Mouse (Mus musculus): ENCODE results near the gene Snx29. TPM values are rescaled to one million over a fixed set of nuclear protein-coding genes. Genes with fewer than 3 reads are reported as not detected.

Snx29 gene
- polyA plus RNA-seq, 1 experiment: 15.0 TPM

- Histone ChIP-seq H3K27me3 (ENCODE audit: control insufficient read depth, insufficient read depth, low read length) (no peaks in the 10 kb centered on the region), H3K36me3 (ENCODE audit: control insufficient read depth, insufficient read depth, low read length) (no peaks in the 10 kb centered on the region), H3K4me1 (replicated peaks; ENCODE audit: control insufficient read depth, insufficient read depth, low read length) (no peaks in the 10 kb centered on the region; the same call in 1 of the 2 replicates), H3K4me3 (ENCODE audit: control insufficient read depth, insufficient read depth, low read length) (no peak overlapping the region), H3K27ac (ENCODE audit: control insufficient read depth, insufficient read depth, low read length) (no peak overlapping the region)
- WGBS: 92% methylated on average over 4 of the region's 4 CpGs
- TF ChIP-seq CTCF (IDR thresholded peaks at IDR 0.05; ENCODE audit: borderline replicate concordance, control insufficient read depth, extremely low read depth, insufficient read depth, low read length, poor library complexity): no peak
- TF ChIP-seq POLR2A (IDR thresholded peaks at IDR 0.05; ENCODE audit: control insufficient read depth, extremely low read depth, insufficient read depth, low read length, poor library complexity): no peak
- no peak for DNase-seq
Measured at GRCm38 (mm10) chr16:11449344-11449743, 126.6 kb downstream of the Snx29 start.

GRCm38 (mm10) chr16:11450626-11451025 lies 127.9 kb downstream of the Snx29 start:
- Histone ChIP-seq H3K4me3 (ENCODE audit: control insufficient read depth, insufficient read depth, low read length) (no peak overlapping the region), H3K27ac (ENCODE audit: control insufficient read depth, insufficient read depth, low read length) (no peak overlapping the region), H3K36me3 (ENCODE audit: control insufficient read depth, insufficient read depth, low read length) (no peaks in the 10 kb centered on the region), H3K27me3 (ENCODE audit: control insufficient read depth, insufficient read depth, low read length) (no peaks in the 10 kb centered on the region), H3K4me1 (replicated peaks; ENCODE audit: control insufficient read depth, insufficient read depth, low read length) (peaks cover 3% of the 10 kb centered on the region)
- no peak for DNase-seq
- TF ChIP-seq POLR2A (IDR thresholded peaks at IDR 0.05; ENCODE audit: control insufficient read depth, extremely low read depth, insufficient read depth, low read length, poor library complexity) (no peak), CTCF (IDR thresholded peaks at IDR 0.05; ENCODE audit: borderline replicate concordance, control insufficient read depth, extremely low read depth, insufficient read depth, low read length, poor library complexity) (no peak)
- WGBS: 96% methylated on average over 4 of the region's 4 CpGs

- H3K36me3 ChIP-seq (ENCODE audit: control insufficient read depth, insufficient read depth, low read length): no peaks in the 10 kb centered on the region
- TF ChIP-seq POLR2A (IDR thresholded peaks at IDR 0.05; ENCODE audit: control insufficient read depth, extremely low read depth, insufficient read depth, low read length, poor library complexity): no peak
- TF ChIP-seq CTCF (IDR thresholded peaks at IDR 0.05; ENCODE audit: borderline replicate concordance, control insufficient read depth, extremely low read depth, insufficient read depth, low read length, poor library complexity): no peak
- H3K4me1 ChIP-seq (replicated peaks; ENCODE audit: control insufficient read depth, insufficient read depth, low read length): peaks cover 16% of the 10 kb centered on the region
- no peak for DNase-seq
- no peak overlapping the region for H3K4me3 ChIP-seq (ENCODE audit: control insufficient read depth, insufficient read depth, low read length)
- H3K27ac ChIP-seq (ENCODE audit: control insufficient read depth, insufficient read depth, low read length): no peak overlapping the region
- no peaks in the 10 kb centered on the region for H3K27me3 ChIP-seq (ENCODE audit: control insufficient read depth, insufficient read depth, low read length)
- WGBS: 96% methylated on average over 4 of the region's 4 CpGs
Measured at GRCm38 (mm10) chr16:11454871-11455270, 132.2 kb downstream of the Snx29 start.

GRCm38 (mm10) chr16:11455545-11456140 lies 132.9 kb downstream of the Snx29 start:
- DNase-seq: no peak
- Histone ChIP-seq H3K27ac (ENCODE audit: control insufficient read depth, insufficient read depth, low read length) (peak overlapping the region; percentile 77), H3K36me3 (ENCODE audit: control insufficient read depth, insufficient read depth, low read length) (no peaks in the 10 kb centered on the region), H3K4me3 (ENCODE audit: control insufficient read depth, insufficient read depth, low read length) (no peak overlapping the region), H3K4me1 (replicated peaks; ENCODE audit: control insufficient read depth, insufficient read depth, low read length) (peaks cover 17% of the 10 kb centered on the region), H3K27me3 (ENCODE audit: control insufficient read depth, insufficient read depth, low read length) (no peaks in the 10 kb centered on the region)
- 72% methylated on average over 5 of the region's 5 CpGs for WGBS
- 0 out of 2 replicates have a peak, but pooled peaks have one; percentile 15 for TF ChIP-seq CTCF (IDR thresholded peaks at IDR 0.05; ENCODE audit: borderline replicate concordance, control insufficient read depth, extremely low read depth, insufficient read depth, low read length, poor library complexity)
- no peak for TF ChIP-seq POLR2A (IDR thresholded peaks at IDR 0.05; ENCODE audit: control insufficient read depth, extremely low read depth, insufficient read depth, low read length, poor library complexity)

GRCm38 (mm10) chr16:11456141-11456645 lies 133.5 kb downstream of the Snx29 start:
- no peak overlapping the region for H3K4me3 ChIP-seq (ENCODE audit: control insufficient read depth, insufficient read depth, low read length)
- TF ChIP-seq POLR2A (IDR thresholded peaks at IDR 0.05; ENCODE audit: control insufficient read depth, extremely low read depth, insufficient read depth, low read length, poor library complexity) (no peak), CTCF (IDR thresholded peaks at IDR 0.05; ENCODE audit: borderline replicate concordance, control insufficient read depth, extremely low read depth, insufficient read depth, low read length, poor library complexity) (no peak)
- peak; percentile 22 for DNase-seq
- 37% methylated on average over 5 of the region's 5 CpGs for WGBS
- peaks cover 20% of the 10 kb centered on the region for H3K4me1 ChIP-seq (replicated peaks; ENCODE audit: control insufficient read depth, insufficient read depth, low read length)
- no peaks in the 10 kb centered on the region for H3K36me3 ChIP-seq (ENCODE audit: control insufficient read depth, insufficient read depth, low read length)
- peak overlapping the region; percentile 89 for H3K27ac ChIP-seq (ENCODE audit: control insufficient read depth, insufficient read depth, low read length)
- H3K27me3 ChIP-seq (ENCODE audit: control insufficient read depth, insufficient read depth, low read length): no peaks in the 10 kb centered on the region

GRCm38 (mm10) chr16:11457136-11457535 lies 134.4 kb downstream of the Snx29 start:
- DNase-seq: no peak
- TF ChIP-seq CTCF (IDR thresholded peaks at IDR 0.05; ENCODE audit: borderline replicate concordance, control insufficient read depth, extremely low read depth, insufficient read depth, low read length, poor library complexity) (no peak), POLR2A (IDR thresholded peaks at IDR 0.05; ENCODE audit: control insufficient read depth, extremely low read depth, insufficient read depth, low read length, poor library complexity) (no peak)
- Histone ChIP-seq H3K4me3 (ENCODE audit: control insufficient read depth, insufficient read depth, low read length) (no peak overlapping the region), H3K27ac (ENCODE audit: control insufficient read depth, insufficient read depth, low read length) (peak overlapping the region; percentile 89), H3K27me3 (ENCODE audit: control insufficient read depth, insufficient read depth, low read length) (no peaks in the 10 kb centered on the region), H3K36me3 (ENCODE audit: control insufficient read depth, insufficient read depth, low read length) (no peaks in the 10 kb centered on the region), H3K4me1 (replicated peaks; ENCODE audit: control insufficient read depth, insufficient read depth, low read length) (peaks cover 30% of the 10 kb centered on the region)
- WGBS: 31% methylated on average over 5 of the region's 5 CpGs
